Mouse (Mus musculus) heart, adult 2 months (tissue): ENCODE data around the gene Foxe1.

Source experiments
- CTCF ChIP-seq: fragments of 200-600 bp; IDR thresholded peaks from 2 replicates; pipeline ENCODE4 v1.8.1; 2022; ENCODE audit warnings: antibody characterized with exemption, mild to moderate bottlenecking, moderate library complexity
- POLR2A ChIP-seq: fragments of 200-500 bp; IDR thresholded peaks from 2 replicates; pipeline ENCODE4 v1.6.1; 2011; ENCODE audit warnings: mild to moderate bottlenecking, low read depth, low read length, control low read depth; ENCODE audit not compliant: insufficient read depth

GRCm38 (mm10) chr4:46390390-46390970 is 47.1 kb downstream of the Foxe1 start:
- no peak for TF ChIP-seq POLR2A
- TF ChIP-seq CTCF, result peak; percentile 93
